Mouse (Mus musculus): ENCODE measurements around the gene Arid1b.

- TF ChIP-seq CTCF (conservative IDR thresholded peaks at IDR 0.05; ENCODE audit: low read length), result no peak
- no peak for TF ChIP-seq POU5F1 (IDR thresholded peaks at IDR 0.05; ENCODE audit: borderline replicate concordance, low read length)
- no peak for TF ChIP-seq NANOG (IDR thresholded peaks at IDR 0.05; ENCODE audit: borderline replicate concordance, low read length)
Measured at GRCm38 (mm10) chr17:5212166-5212565, 218.0 kb downstream of the Arid1b start.

Measured in E14TG2a.4 (cell line).